Mouse (Mus musculus) neural tube, embryonic 15.5 days (tissue): ENCODE results near the gene Col5a1. TPM values are rescaled to one million over a fixed set of nuclear protein-coding genes. Genes with fewer than 3 reads are reported as not detected.

Source experiments
- ATAC-seq: fragments of 200-750 bp; cut with Nextera tagmentation; 2 replicates; pipeline ENCODE4 v1.8.0; 2017; ENCODE audit warnings: mild to moderate bottlenecking, moderate TSS enrichment, moderate library complexity; ENCODE audit not compliant: low FRiP score
- H3K27ac ChIP-seq: fragments of 300-500 bp; sonication (generic); replicated peaks from 2 replicates; pipeline ENCODE4 v1.5.1; 2015; ENCODE audit warnings: mild to moderate bottlenecking, inconsistent platforms
- H3K27me3 ChIP-seq: fragments of 300-500 bp; sonication (generic); replicated peaks from 2 replicates; pipeline ENCODE4 v1.6.1; 2015; ENCODE audit warnings: inconsistent platforms
- H3K36me3 ChIP-seq: fragments of 300-500 bp; sonication (generic); 2 replicates; pipeline ENCODE4 v1.6.1; 2015; ENCODE audit warnings: inconsistent platforms
- H3K4me1 ChIP-seq: fragments of 300-500 bp; sonication (generic); 2 replicates; pipeline ENCODE4 v1.6.1; 2015; ENCODE audit warnings: inconsistent platforms
- H3K4me2 ChIP-seq: fragments of 300-500 bp; sonication (generic); 2 replicates; pipeline ENCODE4 v1.6.1; 2015; ENCODE audit warnings: inconsistent platforms, mild to moderate bottlenecking, moderate library complexity
- H3K4me3 ChIP-seq: fragments of 300-500 bp; sonication (generic); replicated peaks from 2 replicates; pipeline ENCODE4 v1.5.1; 2015; ENCODE audit warnings: mild to moderate bottlenecking, inconsistent platforms
- H3K9ac ChIP-seq: fragments of 300-500 bp; sonication (generic); replicated peaks from 2 replicates; pipeline ENCODE4 v1.6.1; 2015; ENCODE audit warnings: mild to moderate bottlenecking, inconsistent platforms
- H3K9me3 ChIP-seq: fragments of 300-500 bp; sonication (generic); replicated peaks from 2 replicates; pipeline ENCODE4 v1.6.1; 2016; ENCODE audit warnings: inconsistent platforms
- WGBS: fragments of 180-500 bp; shearing (Covaris S2); methylation state at CpG from one replicate; pipeline ENCODE4 v1.1.7; 2015; ENCODE audit warnings: mixed read lengths; 5-methylcytosine and 5-hydroxymethylcytosine counted together
- polyA plus RNA-seq: library from polyadenylated mRNA; unstranded; fragments of >200 nt; fragmentation: Nextera tagmentation; extraction: Ambion mirVana; gene quantifications from 2 replicates; pipeline ENCODE4 v1.2.1, GENCODE M21; 2015

Col5a1 gene
- polyA plus RNA-seq, 1 experiment from 2014 or later = 21.5 TPM

DNA sequence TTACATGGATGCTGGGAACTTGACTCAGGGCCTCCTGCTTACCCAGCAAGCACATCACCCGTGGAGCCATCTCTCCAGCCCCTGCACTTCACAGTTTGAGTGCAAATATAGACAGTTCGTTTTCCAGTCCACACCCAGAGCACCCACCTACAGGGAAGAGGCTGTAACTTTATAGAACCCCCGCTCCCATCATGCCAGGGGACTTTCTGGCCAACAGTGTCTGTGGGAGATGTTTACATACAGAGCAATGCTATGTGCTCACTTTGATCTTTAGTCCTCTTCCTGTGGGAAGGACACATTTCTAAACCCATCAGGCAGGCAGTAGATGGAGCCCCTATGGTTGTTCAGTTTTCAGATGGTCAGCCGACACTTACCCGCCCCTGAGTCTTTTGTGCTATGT, 180.5 kb downstream of the Col5a1 start:
- peak overlapping the region; percentile 30; the same call in 1 of the 2 replicates for H3K27ac ChIP-seq
- WGBS = 77% methylated on average over 5 of the region's 5 CpGs

GRCm38 (mm10) chr2:28067175-28067574, 180.9 kb downstream of the Col5a1 start:
- no peak overlapping the region for H3K9ac ChIP-seq
- H3K9me3 ChIP-seq = no peaks in the 10 kb centered on the region
- no peaks in the 10 kb centered on the region for H3K36me3 ChIP-seq
- peak overlapping the region; percentile 30; the same call in 1 of the 2 replicates for H3K27ac ChIP-seq
- H3K4me1 ChIP-seq = peaks cover 18% of the 10 kb centered on the region
- H3K27me3 ChIP-seq = no peaks in the 10 kb centered on the region
- H3K4me2 ChIP-seq = no peak overlapping the region
- no peak overlapping the region for H3K4me3 ChIP-seq
- no peak for ATAC-seq
- WGBS = 41% methylated on average over 6 of the region's 6 CpGs

More for the DNA sequence above, 180.5 kb downstream of the Col5a1 start:
- Histone ChIP-seq H3K4me2 (no peak overlapping the region), H3K4me1 (peaks cover 18% of the 10 kb centered on the region), H3K9me3 (no peaks in the 10 kb centered on the region), H3K36me3 (no peaks in the 10 kb centered on the region), H3K27me3 (no peaks in the 10 kb centered on the region), H3K4me3 (no peak overlapping the region), H3K9ac (no peak overlapping the region)
- no peak for ATAC-seq

DNA sequence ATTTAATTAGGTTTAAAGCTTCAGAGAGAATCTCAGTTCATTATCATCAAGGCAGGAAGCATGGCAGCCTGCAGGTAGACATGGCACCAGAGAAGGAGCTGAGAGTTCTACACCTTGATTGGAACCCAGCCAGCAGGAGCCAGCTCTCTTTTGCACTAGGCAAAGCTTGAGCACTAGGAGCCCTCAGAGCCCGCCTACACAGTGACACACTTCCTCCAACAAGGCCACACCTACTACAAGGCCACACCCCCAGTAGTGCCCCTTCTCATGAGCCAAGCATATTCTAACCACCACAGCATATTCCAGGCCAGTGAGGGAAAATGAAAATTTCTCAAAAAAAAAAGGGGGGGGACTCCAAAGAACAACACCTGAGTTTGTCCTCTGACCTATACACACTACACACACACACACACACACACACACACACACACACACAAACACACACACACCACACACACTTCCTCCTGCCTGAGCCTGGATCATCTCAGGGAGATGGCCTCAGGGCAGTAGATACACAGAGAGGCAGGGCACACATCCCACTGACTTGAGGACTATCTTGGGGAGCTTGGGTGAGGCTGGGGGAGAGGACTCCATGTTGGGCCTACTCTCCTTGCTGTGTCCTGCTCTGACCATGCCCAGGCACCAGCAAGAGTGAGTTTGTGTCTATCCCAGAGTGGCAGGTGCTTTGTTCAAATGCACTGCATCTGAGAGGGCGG, 181.8 kb downstream of the Col5a1 start:
- Histone ChIP-seq H3K9ac (no peak overlapping the region), H3K4me3 (no peak overlapping the region), H3K4me1 (peaks cover 18% of the 10 kb centered on the region), H3K27ac (no peak overlapping the region), H3K9me3 (no peaks in the 10 kb centered on the region), H3K36me3 (no peaks in the 10 kb centered on the region), H3K4me2 (no peak overlapping the region), H3K27me3 (no peaks in the 10 kb centered on the region)
- ATAC-seq = no peak
- WGBS = 63% methylated on average over 2 of the region's 2 CpGs

- Histone ChIP-seq H3K36me3 (no peaks in the 10 kb centered on the region), H3K27ac (no peak overlapping the region), H3K27me3 (no peaks in the 10 kb centered on the region), H3K4me1 (peaks cover 18% of the 10 kb centered on the region), H3K4me3 (no peak overlapping the region), H3K9ac (no peak overlapping the region), H3K4me2 (no peak overlapping the region), H3K9me3 (no peaks in the 10 kb centered on the region)
- WGBS = 45% methylated on average over 9 of the region's 9 CpGs
- no peak for ATAC-seq
Measured at GRCm38 (mm10) chr2:28068537-28068878, 182.3 kb downstream of the Col5a1 start.

DNA sequence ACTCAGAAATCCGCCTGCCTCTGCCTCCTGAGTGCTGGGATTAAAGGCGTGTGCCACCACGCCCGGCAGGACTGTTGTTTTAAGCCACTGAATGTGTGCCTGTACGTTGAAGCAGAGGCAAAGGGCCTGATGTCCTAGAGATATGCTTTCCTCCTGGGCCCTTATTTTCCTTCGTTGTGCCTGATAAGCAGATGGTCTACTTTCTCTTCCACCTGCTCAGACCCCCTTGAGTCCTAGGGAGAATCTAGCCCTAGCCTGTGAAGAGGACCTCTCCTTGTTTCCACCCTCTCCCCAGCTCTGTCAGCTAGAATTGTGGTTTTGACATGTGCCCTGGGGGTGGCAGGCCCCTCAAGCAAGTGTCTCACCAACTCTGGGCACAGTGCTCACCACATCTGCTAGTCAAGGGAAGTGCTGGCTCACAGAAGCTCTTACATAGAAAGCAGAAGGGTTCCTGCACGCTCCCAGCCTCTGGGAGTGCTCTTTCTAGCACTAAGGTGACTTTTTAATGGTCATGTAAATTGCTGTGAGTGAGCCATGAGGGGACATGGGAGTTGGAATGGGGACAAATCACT, 189.5 kb downstream of the Col5a1 start:
- Histone ChIP-seq H3K9me3 (no peaks in the 10 kb centered on the region), H3K36me3 (no peaks in the 10 kb centered on the region), H3K27me3 (no peaks in the 10 kb centered on the region), H3K4me1 (no peaks in the 10 kb centered on the region), H3K27ac (no peak overlapping the region), H3K4me3 (no peak overlapping the region), H3K4me2 (no peak overlapping the region), H3K9ac (no peak overlapping the region)
- no peak for ATAC-seq
- WGBS = 83% methylated on average over 7 of the region's 7 CpGs

GRCm38 (mm10) chr2:28084768-28085167, 198.5 kb downstream of the Col5a1 start, which contains the start of gene Fcnb:
TSS of gene Fcnb (minus strand) at chr2:28084885.
- no peaks in the 10 kb centered on the region for H3K27me3 ChIP-seq
- no peak within 1 kb of the TSS for H3K9ac ChIP-seq
- no peak within 1 kb of the TSS for H3K27ac ChIP-seq
- no peak within 1 kb of the TSS for H3K4me2 ChIP-seq
- H3K36me3 ChIP-seq = no peaks in the 10 kb centered on the region
- H3K4me1 ChIP-seq = no peaks in the 10 kb centered on the region
- H3K4me3 ChIP-seq = no peak within 1 kb of the TSS
- H3K9me3 ChIP-seq = no peaks in the 10 kb centered on the region
- 91% methylated on average over 3 of the region's 3 CpGs for WGBS
- no peak for ATAC-seq

DNA sequence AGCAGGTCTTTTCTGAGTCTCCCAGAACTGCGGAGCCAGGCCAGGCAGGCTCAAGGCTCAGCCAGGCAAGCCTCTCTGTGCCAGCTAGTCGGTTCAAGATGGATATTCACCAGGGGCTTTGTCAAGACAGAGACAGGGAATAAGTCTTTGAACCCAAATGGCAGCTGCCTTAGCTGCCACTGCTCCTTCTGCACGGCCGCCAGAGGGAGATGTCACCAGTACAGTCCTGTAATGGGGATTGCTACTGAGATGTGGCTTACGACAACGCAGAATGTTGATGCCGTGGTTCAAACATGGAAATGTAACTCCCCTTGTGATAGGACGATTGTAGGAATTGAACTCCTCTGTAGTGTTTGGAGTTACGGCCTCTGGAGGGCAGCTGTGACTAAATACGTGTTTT, 199.9 kb downstream of the Col5a1 start:
- Histone ChIP-seq H3K27me3 (no peaks in the 10 kb centered on the region), H3K9me3 (no peaks in the 10 kb centered on the region), H3K36me3 (no peaks in the 10 kb centered on the region), H3K4me1 (peaks cover 13% of the 10 kb centered on the region), H3K27ac (no peak overlapping the region), H3K9ac (no peak overlapping the region), H3K4me2 (no peak overlapping the region), H3K4me3 (no peak overlapping the region)
- 78% methylated on average over 10 of the region's 10 CpGs for WGBS
- ATAC-seq = no peak

- no peaks in the 10 kb centered on the region for H3K9me3 ChIP-seq
- ATAC-seq = no peak
Measured at GRCm38 (mm10) chr2:28089095-28089494, 202.9 kb downstream of the Col5a1 start.

More at GRCm38 (mm10) chr2:28089095-28089494, 202.9 kb downstream of the Col5a1 start:
- H3K4me3 ChIP-seq = no peak overlapping the region
- H3K4me1 ChIP-seq = peaks cover 18% of the 10 kb centered on the region
- no peak overlapping the region for H3K9ac ChIP-seq
- no peaks in the 10 kb centered on the region for H3K36me3 ChIP-seq
- no peak overlapping the region for H3K27ac ChIP-seq
- 78% methylated on average over 5 of the region's 5 CpGs for WGBS
- H3K4me2 ChIP-seq = no peak overlapping the region
- no peaks in the 10 kb centered on the region for H3K27me3 ChIP-seq

Other genes starting within 250 kb of the Col5a1 start
- 3.6 and 5.1 TPM in 2 replicates for gene Rxra, start 210.0 kb upstream of the Col5a1 start, polyA plus RNA-seq
- gene Fcnb, start 198.5 kb downstream of the Col5a1 start, polyA plus RNA-seq = 0.52 TPM in 1 of 2 replicates, not detected in the other